Mouse (Mus musculus) midbrain, embryonic 14.5 days (tissue): ENCODE data around the gene Kdelr1. TPM values are rescaled to one million over a fixed set of nuclear protein-coding genes. Genes with fewer than 3 reads are reported as not detected.

Source experiments
- ATAC-seq: fragments of 200-750 bp; cut with Nextera tagmentation; 2 replicates; pipeline ENCODE4 v1.8.0; 2017; ENCODE audit warnings: moderate number of reproducible peaks, moderate library complexity; ENCODE audit not compliant: low FRiP score, low TSS enrichment
- DNase-seq: peaks from one replicate; pipeline ENCODE4 v3.0.0-alpha.2; 2015
- H3K27ac ChIP-seq: fragments of 300-500 bp; sonication (generic); replicated peaks from 2 replicates; pipeline ENCODE4 v1.5.1; 2014; ENCODE audit warnings: mild to moderate bottlenecking, low read depth, low read length, moderate library complexity
- H3K27me3 ChIP-seq: fragments of 300-500 bp; sonication (generic); 2 replicates; pipeline ENCODE4 v1.6.1; 2014; ENCODE audit warnings: low read length, control low read depth, mixed read lengths; ENCODE audit not compliant: control insufficient read depth, insufficient read depth
- H3K36me3 ChIP-seq: fragments of 300-500 bp; sonication (generic); 2 replicates; pipeline ENCODE4 v1.6.1; 2014; ENCODE audit warnings: low read length, control low read depth; ENCODE audit not compliant: control insufficient read depth, insufficient read depth
- H3K4me1 ChIP-seq: fragments of 300-500 bp; sonication (generic); 2 replicates; pipeline ENCODE4 v1.6.1; 2014; ENCODE audit warnings: mild to moderate bottlenecking, antibody characterized with exemption, low read length, control low read depth; ENCODE audit not compliant: control insufficient read depth, insufficient read depth
- H3K4me2 ChIP-seq: fragments of 300-500 bp; sonication (generic); 2 replicates; pipeline ENCODE4 v1.6.1; 2014; ENCODE audit warnings: mild to moderate bottlenecking, low read length, moderate library complexity
- H3K4me3 ChIP-seq: fragments of 300-500 bp; sonication (generic); replicated peaks from 2 replicates; pipeline ENCODE4 v1.5.1; 2014; ENCODE audit warnings: low read depth, low read length
- H3K9ac ChIP-seq: fragments of 300-500 bp; sonication (generic); replicated peaks from 2 replicates; pipeline ENCODE4 v1.6.1; 2014; ENCODE audit warnings: mild to moderate bottlenecking, low read length, moderate library complexity
- H3K9me3 ChIP-seq: fragments of 300-500 bp; sonication (generic); 2 replicates; pipeline ENCODE4 v1.6.1; 2016; ENCODE audit warnings: low read length, control low read depth, mixed read lengths; ENCODE audit not compliant: control insufficient read depth
- WGBS: fragments of 180-500 bp; shearing (Covaris S2); extraction: QIAGEN DNeasy Blood & Tissue Kit; methylation state at CpG from one replicate; pipeline ENCODE4 v1.1.7; 2014; 5-methylcytosine and 5-hydroxymethylcytosine counted together
- polyA plus RNA-seq: library from polyadenylated mRNA; unstranded; fragments of >200 nt; fragmentation: Nextera tagmentation; extraction: Ambion mirVana; gene quantifications from 2 replicates; pipeline ENCODE4 v1.2.1, GENCODE M21; 2014

Kdelr1 gene
- polyA plus RNA-seq, 1 experiment from 2014 or later, result 99.1 TPM

DNA sequence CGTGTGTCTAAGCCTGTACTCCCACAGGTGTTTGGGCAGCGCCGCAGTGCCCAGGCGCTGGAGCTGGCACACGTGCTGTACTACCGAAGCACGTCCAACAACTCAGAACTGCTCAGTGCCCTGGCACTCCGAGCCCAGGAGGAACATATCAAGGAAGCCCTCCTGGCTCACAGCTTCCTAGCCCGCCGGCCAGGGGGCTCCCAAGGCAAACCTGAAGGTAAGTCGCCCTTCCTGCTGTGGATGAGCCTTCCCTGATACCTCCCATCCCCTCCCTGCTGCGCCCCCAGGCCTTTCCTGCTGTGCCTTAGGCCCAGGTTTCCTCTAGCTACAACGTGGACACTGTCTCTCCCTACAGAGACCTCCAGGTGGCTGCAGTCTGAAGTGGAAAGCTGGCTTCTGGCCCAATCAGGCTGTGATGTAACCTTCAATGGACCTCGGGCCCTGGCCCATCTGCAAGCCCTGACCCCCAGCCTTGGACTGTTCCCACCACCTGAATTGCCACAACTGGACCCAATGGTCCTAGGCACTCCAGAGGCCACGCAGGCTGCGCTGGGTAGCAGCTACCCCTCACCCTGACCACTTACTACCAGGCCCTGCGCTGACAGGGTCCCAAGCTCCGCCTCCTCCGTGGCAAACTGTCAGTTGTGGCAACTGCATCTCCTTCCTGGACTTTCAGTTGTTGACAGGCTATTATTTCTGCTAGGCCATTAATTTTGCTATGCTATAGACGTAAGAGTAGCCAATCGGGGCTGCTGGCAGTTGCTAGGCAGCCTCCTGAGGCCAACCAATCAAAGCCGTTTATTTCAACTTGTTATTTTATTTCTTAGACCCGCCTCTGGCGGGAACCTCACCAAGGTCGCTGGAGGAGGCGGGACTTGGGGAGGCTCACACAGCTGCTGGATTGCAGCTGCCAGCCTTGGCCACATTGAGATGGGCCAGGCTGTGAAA, 43.8 kb downstream of the Kdelr1 start:
- 33% methylated on average over 26 of the region's 26 CpGs for WGBS
- ATAC-seq (peak; percentile 84), DNase-seq (peak; percentile 90)
- Histone ChIP-seq H3K9ac (peak overlapping the region; percentile 42), H3K36me3 (no peaks in the 10 kb centered on the region; the same call in 1 of the 2 replicates), H3K4me2 (peak overlapping the region; percentile 53), H3K27ac (peak overlapping the region; percentile 81), H3K27me3 (no peaks in the 10 kb centered on the region), H3K4me1 (peaks cover 18% of the 10 kb centered on the region), H3K9me3 (no peaks in the 10 kb centered on the region), H3K4me3 (peak overlapping the region; percentile 26)

DNA sequence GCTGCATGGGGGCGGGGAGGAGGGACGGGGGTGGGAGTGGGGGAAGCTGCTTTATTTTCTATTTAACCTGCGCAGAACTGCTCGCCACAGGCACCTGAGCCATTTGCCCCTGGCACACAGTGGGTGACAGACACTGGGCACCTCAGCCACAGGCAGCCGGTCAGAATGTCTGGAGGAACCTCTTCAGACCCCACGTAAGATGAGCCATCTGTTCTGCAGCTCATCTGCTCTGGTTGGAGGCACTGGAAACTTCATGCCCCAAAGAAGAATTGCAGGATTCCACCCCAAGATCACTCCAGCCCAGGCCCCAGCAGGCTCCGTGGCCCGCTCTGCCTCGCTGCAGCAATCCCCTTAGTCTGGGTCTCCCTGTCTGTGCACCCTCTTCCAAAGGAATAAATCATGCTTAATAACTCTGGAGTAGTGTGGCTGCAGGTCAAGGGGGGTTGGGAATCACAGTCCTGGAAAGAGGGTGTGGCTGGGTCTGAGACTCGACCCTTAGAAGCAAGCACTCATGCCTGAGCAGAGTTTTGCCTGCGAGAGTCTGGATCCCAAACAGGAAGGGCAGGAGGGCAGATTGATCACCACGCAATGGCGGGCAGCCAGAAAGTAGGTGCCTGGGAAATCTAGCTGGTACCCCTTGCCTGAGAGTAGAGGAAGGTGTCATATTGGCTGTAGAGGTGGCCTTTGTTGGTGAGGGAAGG, 44.6 kb downstream of the Kdelr1 start:
- Histone ChIP-seq H3K9me3 (no peaks in the 10 kb centered on the region), H3K9ac (peak overlapping the region; percentile 40), H3K27ac (peak overlapping the region; percentile 81), H3K4me1 (peaks cover 18% of the 10 kb centered on the region), H3K27me3 (no peaks in the 10 kb centered on the region), H3K4me3 (peak overlapping the region; percentile 26), H3K4me2 (peak overlapping the region; percentile 53), H3K36me3 (no peaks in the 10 kb centered on the region)
- 39% methylated on average over 13 of the region's 13 CpGs for WGBS
- ATAC-seq (no peak), DNase-seq (no peak)

- Histone ChIP-seq H3K27ac (no peak overlapping the region), H3K4me2 (no peak overlapping the region), H3K9me3 (no peaks in the 10 kb centered on the region), H3K4me3 (no peak overlapping the region), H3K4me1 (peaks cover 23% of the 10 kb centered on the region), H3K27me3 (no peaks in the 10 kb centered on the region), H3K36me3 (no peaks in the 10 kb centered on the region), H3K9ac (no peak overlapping the region)
- DNase-seq (no peak), ATAC-seq (no peak)
- 91% methylated on average over 15 of the region's 15 CpGs for WGBS
Observed at GRCm38 (mm10) chr7:45917926-45918325, 45.4 kb downstream of the Kdelr1 start.

GRCm38 (mm10) chr7:45919083-45919671, 46.6 kb downstream of the Kdelr1 start:
- Histone ChIP-seq H3K4me1 (peaks cover 23% of the 10 kb centered on the region), H3K9me3 (no peaks in the 10 kb centered on the region), H3K27me3 (no peaks in the 10 kb centered on the region), H3K9ac (no peak overlapping the region), H3K36me3 (no peaks in the 10 kb centered on the region), H3K4me3 (no peak overlapping the region), H3K27ac (no peak overlapping the region), H3K4me2 (no peak overlapping the region)
- DNase-seq (no peak), ATAC-seq (no peak)
- 51% methylated on average over 14 of the region's 14 CpGs for WGBS

DNA sequence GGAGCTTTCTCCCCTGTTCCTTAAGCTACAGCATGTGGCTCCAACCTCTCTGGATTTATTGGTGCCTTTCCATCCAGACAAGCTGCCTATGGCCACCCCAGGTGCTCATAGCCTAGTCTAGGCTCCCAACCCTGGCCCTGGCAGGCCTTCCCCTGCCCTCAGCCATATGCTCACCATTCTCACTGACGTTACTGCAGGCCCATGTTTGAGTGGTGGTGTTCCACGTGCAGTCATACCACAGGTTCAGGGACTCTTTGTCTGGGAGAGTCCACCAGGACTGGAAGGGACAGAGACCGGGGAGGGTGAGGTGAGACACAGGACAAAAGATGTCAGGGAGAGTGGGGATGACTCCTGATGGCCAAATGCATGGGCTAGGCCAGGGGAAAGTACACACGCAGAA, 47.2 kb downstream of the Kdelr1 start:
- ATAC-seq (no peak), DNase-seq (no peak)
- no peaks in the 10 kb centered on the region for H3K9me3 ChIP-seq
- no peak overlapping the region for H3K27ac ChIP-seq
- WGBS, result 79% methylated on average over 4 of the region's 4 CpGs
- no peak overlapping the region for H3K4me3 ChIP-seq
- peaks cover 23% of the 10 kb centered on the region for H3K4me1 ChIP-seq
- H3K27me3 ChIP-seq, result no peaks in the 10 kb centered on the region
- H3K4me2 ChIP-seq, result no peak overlapping the region
- no peaks in the 10 kb centered on the region for H3K36me3 ChIP-seq
- no peak overlapping the region for H3K9ac ChIP-seq

DNA sequence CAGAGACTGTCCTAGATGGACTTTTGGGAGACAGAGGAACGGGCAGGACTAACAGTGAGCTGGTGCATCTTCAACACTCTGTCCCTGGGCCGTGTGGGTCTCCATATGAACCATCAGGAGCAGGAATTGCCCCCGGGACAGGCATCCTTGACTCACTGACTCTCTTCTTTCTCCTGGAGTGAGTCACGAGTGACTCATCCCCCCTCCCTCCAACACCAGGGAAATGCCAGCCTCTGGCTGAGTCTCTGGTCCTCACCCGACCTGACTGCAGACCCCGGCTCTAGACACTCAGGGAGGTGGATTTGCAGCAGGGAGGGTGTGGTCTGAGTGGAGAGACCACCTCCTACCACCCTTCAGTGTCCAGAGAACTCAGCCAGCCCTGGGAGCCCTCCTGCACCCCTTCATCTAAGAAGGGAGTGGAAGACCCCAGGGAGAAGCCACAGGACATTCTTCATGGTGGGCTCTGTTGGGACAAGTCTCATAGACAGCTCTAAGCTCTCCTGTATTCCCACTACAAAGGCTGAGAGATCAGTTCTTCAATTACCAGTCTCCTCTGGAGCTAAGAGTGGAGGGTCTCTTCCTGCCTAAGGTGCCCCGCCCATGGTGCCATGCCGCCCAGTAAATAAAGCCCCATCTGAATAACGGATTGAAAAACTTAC, 48.1 kb downstream of the Kdelr1 start:
- H3K27ac ChIP-seq, result no peak overlapping the region
- H3K9ac ChIP-seq, result no peak overlapping the region
- no peak overlapping the region for H3K4me3 ChIP-seq
- H3K9me3 ChIP-seq, result no peaks in the 10 kb centered on the region
- no peak for ATAC-seq
- no peaks in the 10 kb centered on the region for H3K27me3 ChIP-seq
- no peak for DNase-seq
- no peaks in the 10 kb centered on the region for H3K36me3 ChIP-seq
- H3K4me2 ChIP-seq, result no peak overlapping the region
- H3K4me1 ChIP-seq, result peaks cover 23% of the 10 kb centered on the region
- WGBS, result 59% methylated on average over 9 of the region's 9 CpGs

DNA sequence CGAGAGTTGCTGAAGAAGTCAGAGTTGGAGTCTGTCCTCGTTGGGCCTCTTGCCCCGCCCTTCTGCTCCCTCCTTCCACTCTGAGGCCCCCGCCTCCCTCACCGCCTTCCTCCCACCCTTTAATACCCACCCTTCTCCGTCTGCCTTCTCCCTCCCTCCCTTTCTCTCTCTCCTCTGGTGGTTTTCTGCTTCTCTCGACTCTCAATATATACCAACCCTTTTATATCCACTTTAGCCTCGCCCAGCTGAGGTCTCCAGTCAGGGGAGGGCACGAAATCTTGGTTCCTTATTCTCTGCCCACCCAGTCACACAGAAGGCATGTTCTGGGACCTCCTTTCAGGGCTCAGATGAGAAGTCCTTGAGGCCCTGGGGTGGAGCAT, 48.7 kb downstream of the Kdelr1 start, which contains the start of gene Emp3:
Gene Emp3 (minus strand): TSS at position 163 of the 380 bp plus-strand sequence.
- peak within 1 kb of the TSS; percentile 72; the same call in 1 of the 2 replicates for H3K4me2 ChIP-seq
- no peaks in the 10 kb centered on the region for H3K27me3 ChIP-seq
- H3K9me3 ChIP-seq, result no peaks in the 10 kb centered on the region
- no peak within 1 kb of the TSS for H3K4me3 ChIP-seq
- no peaks in the 10 kb centered on the region for H3K36me3 ChIP-seq
- no peak within 1 kb of the TSS; the same call in 1 of the 2 replicates for H3K27ac ChIP-seq
- DNase-seq (no peak), ATAC-seq (no peak)
- WGBS, result 42% methylated on average over 9 of the region's 9 CpGs
- H3K4me1 ChIP-seq, result peaks cover 19% of the 10 kb centered on the region
- H3K9ac ChIP-seq, result no peak within 1 kb of the TSS

GRCm38 (mm10) chr7:45921950-45922600, 49.5 kb downstream of the Kdelr1 start:
- ATAC-seq (no peak), DNase-seq (no peak)
- Histone ChIP-seq H3K9ac (no peak overlapping the region), H3K4me1 (peaks cover 11% of the 10 kb centered on the region), H3K27ac (peak overlapping the region; percentile 81; the same call in 1 of the 2 replicates), H3K9me3 (no peaks in the 10 kb centered on the region), H3K27me3 (no peaks in the 10 kb centered on the region), H3K4me3 (no peak overlapping the region), H3K36me3 (no peaks in the 10 kb centered on the region), H3K4me2 (peak overlapping the region; percentile 72)
- 90% methylated on average over 12 of the region's 12 CpGs for WGBS
